Mouse (Mus musculus) limb, embryonic 15.5 days (tissue): ENCODE data around the gene Nlgn2. TPM values are rescaled to one million over a fixed set of nuclear protein-coding genes. Genes with fewer than 3 reads are reported as not detected.
A peak's percentile ranks its signal among the peaks of the same experiment; 100 is the strongest.

Experiments
- ATAC-seq: fragments of 200-750 bp; cut with Nextera tagmentation; 2 replicates; pipeline ENCODE4 v1.8.0; 2017; ENCODE audit warnings: low read depth, moderate TSS enrichment; ENCODE audit not compliant: insufficient number of reproducible peaks, low FRiP score, low TSS enrichment
- H3K27ac ChIP-seq: fragments of 300-500 bp; sonication (generic); 2 replicates; pipeline ENCODE4 v1.5.1; 2015; ENCODE audit warnings: moderate library complexity, mild to moderate bottlenecking, inconsistent platforms
- H3K27me3 ChIP-seq: fragments of 300-500 bp; sonication (generic); 2 replicates; pipeline ENCODE4 v1.6.1; 2015; ENCODE audit warnings: inconsistent platforms
- H3K36me3 ChIP-seq: fragments of 300-500 bp; sonication (generic); 2 replicates; pipeline ENCODE4 v1.6.1; 2015; ENCODE audit warnings: inconsistent platforms
- H3K4me1 ChIP-seq: fragments of 300-500 bp; sonication (generic); 2 replicates; pipeline ENCODE4 v1.6.1; 2015; ENCODE audit warnings: inconsistent platforms
- H3K4me2 ChIP-seq: fragments of 300-500 bp; sonication (generic); 2 replicates; pipeline ENCODE4 v1.6.1; 2015; ENCODE audit warnings: mild to moderate bottlenecking, inconsistent platforms
- H3K4me3 ChIP-seq: fragments of 300-500 bp; sonication (generic); 2 replicates; pipeline ENCODE4 v1.5.1; 2015; ENCODE audit warnings: mild to moderate bottlenecking, inconsistent platforms
- H3K9ac ChIP-seq: fragments of 300-500 bp; sonication (generic); 2 replicates; pipeline ENCODE4 v1.6.1; 2015; ENCODE audit warnings: inconsistent platforms
- H3K9me3 ChIP-seq: fragments of 300-500 bp; sonication (generic); 2 replicates; pipeline ENCODE4 v1.6.1; 2016; ENCODE audit warnings: inconsistent platforms
- WGBS: fragments of 180-500 bp; shearing (Covaris S2); methylation state at CpG from one replicate; pipeline ENCODE4 v1.1.7; 2015; 5-methylcytosine and 5-hydroxymethylcytosine counted together
- polyA plus RNA-seq: library from polyadenylated mRNA; unstranded; fragments of >200 nt; fragmentation: Nextera tagmentation; extraction: Ambion mirVana; gene quantifications from 2 replicates; pipeline ENCODE4 v1.2.1, GENCODE M21; 2015

Nlgn2 gene
- polyA plus RNA-seq, 1 experiment from 2014 or later, result 8.7 TPM

DNA sequence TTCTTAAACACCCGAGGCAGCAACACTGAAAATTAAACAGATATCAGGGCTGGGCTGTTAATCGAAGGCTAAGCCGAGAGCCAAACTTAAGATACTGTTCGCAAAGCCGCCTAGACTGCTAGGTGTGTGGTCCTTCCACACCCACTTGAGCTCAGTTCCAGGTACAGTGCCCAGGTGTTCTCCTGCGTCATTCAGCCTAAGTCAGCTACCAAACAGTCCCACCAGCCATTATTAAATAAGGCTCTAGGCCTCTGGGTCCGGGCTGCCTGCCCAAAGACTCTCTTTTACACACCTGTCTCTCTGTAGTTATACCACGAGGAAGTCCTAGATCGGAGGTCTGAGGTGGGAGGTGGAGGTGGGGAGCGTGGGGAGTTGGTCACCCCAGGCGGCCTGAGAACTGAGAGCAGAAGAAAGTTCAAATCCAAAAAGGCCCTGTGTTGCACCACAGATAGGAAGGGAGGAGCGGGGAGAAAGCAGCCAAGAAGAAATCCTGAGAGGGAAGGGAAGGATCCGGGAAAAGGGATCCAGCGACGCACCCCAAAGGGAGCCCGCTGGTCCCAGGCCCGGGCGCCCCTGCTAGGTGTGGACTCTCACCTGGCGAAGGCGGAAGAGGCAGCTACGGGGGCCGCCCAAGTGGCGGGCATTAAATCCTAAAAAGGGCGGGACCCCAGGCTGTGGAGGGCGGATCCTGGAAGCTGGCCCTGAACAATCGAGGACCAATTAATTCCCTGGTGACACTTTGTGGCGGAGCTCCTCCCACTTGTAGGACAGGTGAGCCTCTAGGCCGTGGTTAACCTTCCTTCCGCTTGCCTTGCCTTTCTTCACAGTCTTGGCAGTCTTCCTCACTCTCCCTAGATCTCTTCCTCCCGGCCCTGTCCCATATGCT lies 20.8 kb upstream of the Nlgn2 start, which contains the start of gene Tnk1:
TSS of gene Tnk1 (minus strand) at position 618 of the 886 bp plus-strand sequence.
- H3K4me2 ChIP-seq, result peak within 1 kb of the TSS; percentile 26
- H3K4me1 ChIP-seq, result peaks cover 18% of the 10 kb centered on the region
- H3K4me3 ChIP-seq, result peak within 1 kb of the TSS; percentile 24
- WGBS, result 19% methylated on average over 30 of the region's 30 CpGs
- no peaks in the 10 kb centered on the region for H3K9me3 ChIP-seq
- H3K27me3 ChIP-seq, result peaks cover 31% of the 10 kb centered on the region
- H3K9ac ChIP-seq, result no peak within 1 kb of the TSS
- no peak for ATAC-seq
- peak within 1 kb of the TSS; percentile 34 for H3K27ac ChIP-seq
- no peaks in the 10 kb centered on the region for H3K36me3 ChIP-seq

DNA sequence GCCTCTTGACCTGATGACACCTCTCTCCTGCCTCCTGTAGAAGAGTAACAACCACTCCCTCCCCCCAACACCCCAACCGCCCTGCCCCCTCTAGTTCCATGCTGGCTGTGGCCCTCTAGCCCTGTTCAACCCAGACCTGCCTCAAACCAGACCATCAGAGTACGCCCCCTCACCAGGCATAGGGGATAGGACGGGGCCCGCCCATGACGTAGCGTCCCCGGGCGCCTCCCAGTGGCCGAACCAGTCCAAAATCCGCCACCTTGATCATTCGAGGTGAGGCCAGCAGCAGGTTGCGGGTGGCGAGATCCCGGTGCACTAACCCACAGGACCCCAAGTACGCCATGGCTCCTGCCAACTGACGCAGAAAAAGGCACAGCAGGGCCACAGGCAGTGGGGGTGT lies 17.8 kb upstream of the Nlgn2 start:
- H3K4me3 ChIP-seq, result no peak overlapping the region
- no peak overlapping the region for H3K27ac ChIP-seq

DNA sequence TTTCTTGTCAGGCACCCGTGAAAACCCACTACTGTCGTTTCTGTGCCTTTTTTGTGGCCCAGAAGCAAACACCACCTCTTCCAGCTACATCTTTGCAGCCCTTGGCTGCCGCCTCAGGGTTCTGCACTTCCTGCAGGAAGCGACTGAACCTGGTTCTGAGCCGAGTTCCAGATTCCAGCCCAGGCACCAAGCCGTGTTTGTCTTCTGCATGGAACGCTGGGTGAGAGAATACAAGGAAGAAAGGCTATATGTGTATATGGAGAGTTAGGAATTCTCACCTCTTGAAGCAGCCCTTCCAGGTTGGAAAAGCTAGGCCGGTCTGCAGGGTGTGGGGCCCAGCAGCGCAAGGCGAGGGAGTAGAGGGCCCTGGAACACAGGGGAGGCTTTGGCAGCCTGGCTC lies 17.1 kb upstream of the Nlgn2 start:
- Histone ChIP-seq H3K4me2 (no peak overlapping the region), H3K4me1 (peaks cover 24% of the 10 kb centered on the region), H3K4me3 (no peak overlapping the region), H3K27ac (no peak overlapping the region), H3K27me3 (peaks cover 28% of the 10 kb centered on the region), H3K9ac (no peak overlapping the region), H3K36me3 (peaks cover 26% of the 10 kb centered on the region), H3K9me3 (no peaks in the 10 kb centered on the region)
- WGBS, result 80% methylated on average over 10 of the region's 10 CpGs
- no peak for ATAC-seq

More for the DNA sequence above, 17.8 kb upstream of the Nlgn2 start:
- H3K27me3 ChIP-seq, result peaks cover 31% of the 10 kb centered on the region
- H3K4me2 ChIP-seq, result peak overlapping the region; percentile 31
- H3K9ac ChIP-seq, result no peak overlapping the region
- peaks cover 20% of the 10 kb centered on the region for H3K36me3 ChIP-seq
- H3K9me3 ChIP-seq, result no peaks in the 10 kb centered on the region
- WGBS, result 23% methylated on average over 16 of the region's 16 CpGs
- ATAC-seq, result no peak
- peaks cover 23% of the 10 kb centered on the region for H3K4me1 ChIP-seq

DNA sequence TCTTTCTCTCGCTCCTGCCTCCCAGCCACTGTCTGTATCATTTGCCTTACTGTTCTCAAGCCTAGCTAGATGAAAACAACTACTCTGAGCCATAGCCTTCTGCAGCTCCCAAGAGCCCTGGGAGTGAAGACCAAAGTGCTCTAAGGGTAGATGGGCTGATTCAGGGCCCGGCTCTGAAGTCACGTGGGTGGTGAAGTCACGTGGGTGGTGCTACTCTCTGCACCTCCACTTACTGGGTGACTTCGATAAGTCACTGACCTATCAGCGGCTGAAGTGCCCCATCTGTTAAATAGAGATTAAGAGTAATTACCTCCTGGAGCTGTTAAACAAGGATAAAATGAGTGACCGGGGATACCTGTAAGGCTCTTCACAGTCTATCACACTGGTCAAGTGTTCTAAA lies 16.4 kb upstream of the Nlgn2 start:
- Histone ChIP-seq H3K4me3 (no peak overlapping the region), H3K4me1 (peaks cover 24% of the 10 kb centered on the region), H3K36me3 (peaks cover 33% of the 10 kb centered on the region), H3K9ac (no peak overlapping the region), H3K4me2 (no peak overlapping the region), H3K27ac (no peak overlapping the region), H3K27me3 (peaks cover 21% of the 10 kb centered on the region), H3K9me3 (no peaks in the 10 kb centered on the region)
- 65% methylated on average over 7 of the region's 7 CpGs for WGBS
- no peak for ATAC-seq

DNA sequence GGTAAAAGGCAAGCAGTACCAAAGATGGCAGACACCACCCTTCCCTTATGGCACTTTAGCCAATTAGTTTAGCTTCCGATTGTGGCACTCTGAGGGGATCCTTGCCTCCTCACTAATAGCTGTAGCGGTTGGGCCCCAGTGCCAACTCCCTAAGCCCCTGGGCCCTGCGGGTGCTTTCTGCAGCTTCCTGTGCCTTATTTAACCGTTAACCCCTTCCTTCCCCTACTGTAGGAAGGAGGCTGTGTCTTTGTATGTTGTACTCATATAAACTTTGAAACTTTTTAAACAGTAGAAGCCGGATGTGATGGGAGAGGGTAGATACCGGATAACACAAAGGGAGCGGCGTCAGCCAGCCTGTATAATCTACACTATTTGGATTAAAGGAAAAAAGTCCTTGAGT lies 13.2 kb upstream of the Nlgn2 start:
- Histone ChIP-seq H3K27ac (no peak overlapping the region), H3K36me3 (peaks cover 50% of the 10 kb centered on the region)
- 66% methylated on average over 8 of the region's 8 CpGs for WGBS

DNA sequence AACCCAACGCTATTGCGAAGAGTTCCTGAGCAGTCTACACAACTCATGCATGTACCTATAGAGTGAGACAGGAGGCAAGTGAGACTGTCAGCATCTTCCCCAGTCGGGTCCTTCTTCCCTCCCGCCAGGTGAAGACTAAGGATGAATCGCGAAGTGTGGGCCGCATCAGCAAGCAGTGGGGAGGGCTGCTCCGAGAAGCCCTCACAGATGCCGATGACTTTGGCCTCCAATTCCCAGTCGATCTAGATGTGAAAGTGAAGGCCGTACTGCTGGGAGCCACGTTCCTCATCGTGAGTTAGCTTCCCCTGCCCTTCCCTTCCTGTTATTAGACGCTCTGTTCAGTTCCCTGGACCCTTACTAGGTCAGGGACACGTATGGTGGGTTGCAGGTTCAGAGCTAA lies 12.3 kb upstream of the Nlgn2 start:
- 88% methylated on average over 15 of the region's 15 CpGs for WGBS
- no peak overlapping the region for H3K4me2 ChIP-seq
- H3K4me3 ChIP-seq, result no peak overlapping the region
- ATAC-seq, result no peak
- H3K4me1 ChIP-seq, result peaks cover 34% of the 10 kb centered on the region
- H3K36me3 ChIP-seq, result peaks cover 50% of the 10 kb centered on the region
- H3K9me3 ChIP-seq, result no peaks in the 10 kb centered on the region
- H3K27ac ChIP-seq, result no peak overlapping the region
- H3K27me3 ChIP-seq, result no peaks in the 10 kb centered on the region
- H3K9ac ChIP-seq, result no peak overlapping the region

More for the DNA sequence above, 13.2 kb upstream of the Nlgn2 start:
- no peak for ATAC-seq
- Histone ChIP-seq H3K4me3 (no peak overlapping the region), H3K27me3 (0 out of 2 replicates have a peak, but pooled peaks cover 4% of the 10 kb centered on the region), H3K4me2 (no peak overlapping the region), H3K9ac (no peak overlapping the region), H3K9me3 (no peaks in the 10 kb centered on the region), H3K4me1 (peaks cover 36% of the 10 kb centered on the region)

DNA sequence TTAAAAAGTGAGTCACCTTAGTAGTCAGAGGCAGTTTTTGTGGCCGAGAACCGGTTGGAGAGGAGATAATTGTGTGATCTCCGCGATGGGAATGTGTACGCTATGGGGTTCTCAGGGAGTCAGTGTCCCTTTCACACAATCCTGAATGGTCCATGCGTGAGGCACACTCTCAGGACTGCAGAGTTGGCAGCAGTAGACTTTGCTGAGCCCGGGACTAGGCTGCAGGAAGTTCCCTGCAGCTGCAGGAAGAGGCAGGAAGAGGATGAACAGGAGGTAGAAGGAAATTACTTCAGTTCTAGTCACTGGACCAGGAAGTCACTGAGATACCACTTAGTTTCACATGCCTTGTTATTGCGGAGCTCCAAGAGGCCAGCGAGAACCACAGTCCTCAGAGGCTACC lies 11.5 kb upstream of the Nlgn2 start:
- Histone ChIP-seq H3K36me3 (peaks cover 50% of the 10 kb centered on the region), H3K4me2 (no peak overlapping the region)
- ATAC-seq, result no peak

DNA sequence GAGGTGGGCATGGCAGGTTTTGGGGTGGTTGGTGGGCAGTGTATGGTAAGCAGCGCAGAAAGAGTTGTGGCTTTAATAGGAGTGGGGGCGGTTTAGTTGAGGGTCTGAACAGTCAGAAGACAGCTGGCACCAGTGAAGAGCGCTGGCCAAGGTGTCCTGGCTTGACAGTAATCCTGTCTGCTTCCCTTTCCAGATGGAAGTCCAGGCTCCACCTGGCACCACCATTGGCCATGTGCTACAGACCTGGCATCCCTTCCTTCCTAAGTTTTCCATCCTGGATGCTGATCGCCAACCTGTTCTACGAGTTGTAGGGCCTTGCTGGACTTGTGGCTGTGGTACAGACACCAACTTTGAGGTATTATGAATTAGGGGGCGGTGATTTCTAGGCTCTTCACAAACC lies 10.4 kb upstream of the Nlgn2 start:
- Histone ChIP-seq H3K4me2 (peak overlapping the region; percentile 86), H3K36me3 (peaks cover 50% of the 10 kb centered on the region), H3K27me3 (no peaks in the 10 kb centered on the region), H3K9me3 (no peaks in the 10 kb centered on the region), H3K27ac (0 out of 2 replicates have a peak overlapping the region, but pooled peaks have one; percentile 96), H3K4me3 (peak overlapping the region; percentile 73; the same call in 1 of the 2 replicates), H3K9ac (no peak overlapping the region), H3K4me1 (peaks cover 29% of the 10 kb centered on the region)
- WGBS, result 98% methylated on average over 6 of the region's 6 CpGs
- ATAC-seq, result no peak

More for the DNA sequence above, 11.5 kb upstream of the Nlgn2 start:
- peaks cover 33% of the 10 kb centered on the region for H3K4me1 ChIP-seq
- H3K4me3 ChIP-seq, result no peak overlapping the region
- no peak overlapping the region for H3K9ac ChIP-seq
- H3K27me3 ChIP-seq, result no peaks in the 10 kb centered on the region
- H3K9me3 ChIP-seq, result no peaks in the 10 kb centered on the region
- no peak overlapping the region for H3K27ac ChIP-seq
- 90% methylated on average over 9 of the region's 9 CpGs for WGBS

DNA sequence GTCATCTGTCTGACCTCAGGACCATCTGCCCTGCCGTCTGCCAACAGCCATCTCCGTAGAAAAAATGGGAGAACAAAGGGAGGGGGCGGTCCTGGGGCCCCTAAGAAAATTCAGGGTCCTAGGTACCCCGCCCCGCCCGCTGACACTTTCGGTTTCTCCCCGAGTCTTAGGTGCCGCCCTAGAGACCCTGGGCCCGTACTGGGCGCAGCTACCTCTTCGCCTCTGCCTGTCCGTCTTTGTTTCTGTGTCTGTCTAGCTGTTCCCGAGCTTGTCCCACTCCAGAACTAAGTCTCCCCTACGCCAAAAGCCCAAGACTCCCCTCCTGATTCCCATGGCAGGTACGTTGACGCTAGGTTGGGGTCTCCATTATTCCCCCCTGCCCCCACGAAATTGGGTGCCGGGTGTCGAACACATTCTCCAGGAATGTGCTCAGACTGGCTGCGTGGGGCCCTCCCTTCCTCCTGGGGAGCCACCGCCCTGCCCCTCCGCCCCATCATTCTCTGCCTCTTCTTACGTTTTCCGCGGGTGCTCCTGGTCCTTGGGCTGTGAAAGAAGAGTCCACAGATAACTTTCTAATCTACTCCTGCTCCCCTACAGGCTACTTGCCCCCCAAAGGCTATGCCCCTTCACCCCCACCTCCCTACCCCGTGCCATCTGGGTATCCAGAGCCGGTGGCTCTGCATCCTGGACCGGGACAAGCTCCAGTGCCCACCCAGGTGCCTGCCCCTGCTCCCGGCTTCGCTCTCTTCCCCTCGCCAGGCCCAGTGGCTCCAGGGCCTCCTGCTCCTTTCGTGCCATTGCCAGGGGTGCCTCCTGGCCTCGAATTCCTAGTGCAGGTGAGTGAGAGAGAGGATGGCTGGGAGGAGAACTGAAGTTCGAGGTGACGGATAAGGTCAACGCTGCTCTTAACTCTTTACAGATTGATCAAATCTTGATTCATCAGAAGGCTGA lies 9.4 kb upstream of the Nlgn2 start:
- H3K4me3 ChIP-seq, result peak overlapping the region; percentile 73
- no peaks in the 10 kb centered on the region for H3K9me3 ChIP-seq
- H3K27me3 ChIP-seq, result no peaks in the 10 kb centered on the region
- H3K4me2 ChIP-seq, result peak overlapping the region; percentile 86
- peaks cover 47% of the 10 kb centered on the region for H3K36me3 ChIP-seq
- H3K9ac ChIP-seq, result peak overlapping the region; percentile 71
- peak overlapping the region; percentile 96 for H3K27ac ChIP-seq
- H3K4me1 ChIP-seq, result peaks cover 29% of the 10 kb centered on the region
- 9% methylated on average over 37 of the region's 37 CpGs for WGBS
- peak; percentile 8; the same call in 1 of the 2 replicates for ATAC-seq

DNA sequence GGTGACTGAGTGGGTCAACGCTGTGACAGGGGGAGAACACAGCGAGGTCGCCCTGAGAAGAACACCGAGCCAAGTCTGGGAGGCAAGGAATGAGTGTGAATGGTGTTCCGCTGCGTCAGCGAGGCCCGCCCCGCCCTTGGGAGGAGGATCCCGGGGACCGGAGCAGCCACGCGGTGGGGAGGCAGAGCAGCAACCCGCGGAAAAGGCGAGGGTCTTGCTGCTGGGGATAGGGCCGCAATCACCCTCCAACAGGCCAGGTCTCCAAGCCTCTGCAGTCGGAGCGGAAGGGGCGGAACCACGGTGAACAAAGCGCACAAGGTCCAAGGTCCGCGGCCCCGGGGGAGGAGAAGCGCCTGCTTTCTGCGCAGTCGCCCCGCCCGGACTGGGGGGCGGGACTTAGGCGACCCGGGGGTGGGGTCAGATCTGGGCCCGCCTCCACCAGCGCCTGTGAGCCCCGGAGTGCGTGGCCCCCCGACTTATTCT lies 8.7 kb upstream of the Nlgn2 start, which contains the start of gene Plscr3:
TSS of gene Plscr3 (plus strand) at position 179 of the 483 bp plus-strand sequence.
- Histone ChIP-seq H3K4me1 (peaks cover 29% of the 10 kb centered on the region), H3K36me3 (peaks cover 39% of the 10 kb centered on the region), H3K27me3 (no peaks in the 10 kb centered on the region), H3K4me2 (peak within 1 kb of the TSS; percentile 86), H3K4me3 (peak within 1 kb of the TSS; percentile 73), H3K27ac (peak within 1 kb of the TSS; percentile 96), H3K9me3 (no peaks in the 10 kb centered on the region), H3K9ac (peak within 1 kb of the TSS; percentile 71)
- peak; percentile 91 for ATAC-seq
- under 1% methylated on average over 38 of the region's 38 CpGs for WGBS

DNA sequence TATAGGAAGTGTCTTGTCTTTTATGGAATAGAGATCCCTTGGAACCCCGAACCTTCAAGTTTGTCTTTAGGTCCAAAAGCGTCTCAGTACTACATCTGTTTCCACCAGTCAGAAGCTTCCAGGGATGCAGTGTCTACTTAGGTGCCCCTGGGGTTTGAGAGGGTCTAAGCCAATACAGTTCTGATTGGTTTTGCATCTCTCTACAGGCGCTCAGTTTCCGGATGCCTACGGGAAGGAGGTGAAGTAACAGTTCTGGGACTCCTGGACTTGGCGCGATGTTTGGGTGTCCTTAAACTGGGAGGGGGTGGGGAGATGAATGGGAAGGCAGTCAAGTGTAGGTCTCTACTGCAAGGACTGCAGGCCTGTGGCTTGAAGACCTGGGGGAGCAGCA lies 1.1 kb upstream of the Nlgn2 start:
- H3K27me3 ChIP-seq, result no peaks in the 10 kb centered on the region
- H3K27ac ChIP-seq, result peak overlapping the region; percentile 94
- 2% methylated on average over 7 of the region's 7 CpGs for WGBS
- no peaks in the 10 kb centered on the region for H3K9me3 ChIP-seq
- peak overlapping the region; percentile 70 for H3K4me3 ChIP-seq
- H3K36me3 ChIP-seq, result no peaks in the 10 kb centered on the region; the same call in 1 of the 2 replicates
- H3K4me1 ChIP-seq, result peaks cover 40% of the 10 kb centered on the region
- peak overlapping the region; percentile 89 for H3K4me2 ChIP-seq
- no peak for ATAC-seq
- H3K9ac ChIP-seq, result peak overlapping the region; percentile 62
